Mouse (Mus musculus) neural tube, embryonic 12.5 days (tissue): Measurements from ENCODE around the gene Rab15. TPM values are rescaled to one million over a fixed set of nuclear protein-coding genes. Genes with fewer than 3 reads are reported as not detected.
"Not testable (repeated sequence)": the region's sequence is repeated elsewhere in the genome, so short reads cannot be mapped to it uniquely, and the experiment has no call there.

Experiments
- ATAC-seq: fragments of 200-750 bp; cut with Nextera tagmentation; 2 replicates; pipeline ENCODE4 v1.8.0; 2017; ENCODE audit warnings: low read depth, mild to moderate bottlenecking, moderate TSS enrichment, moderate library complexity; ENCODE audit not compliant: low FRiP score
- H3K27ac ChIP-seq: fragments of 300-500 bp; sonication (generic); 2 replicates; pipeline ENCODE4 v1.5.1; 2016
- H3K27me3 ChIP-seq: fragments of 300-500 bp; sonication (generic); replicated peaks from 2 replicates; pipeline ENCODE4 v1.6.1; 2016; ENCODE audit warnings: mild to moderate bottlenecking
- H3K36me3 ChIP-seq: fragments of 300-500 bp; sonication (generic); 2 replicates; pipeline ENCODE4 v1.6.1; 2016; ENCODE audit warnings: mild to moderate bottlenecking
- H3K4me1 ChIP-seq: fragments of 300-500 bp; sonication (generic); 2 replicates; pipeline ENCODE4 v1.6.1; 2016
- H3K4me2 ChIP-seq: fragments of 300-500 bp; sonication (generic); replicated peaks from 2 replicates; pipeline ENCODE4 v1.6.1; 2016; ENCODE audit warnings: mild to moderate bottlenecking
- H3K4me3 ChIP-seq: fragments of 300-500 bp; sonication (generic); 2 replicates; pipeline ENCODE4 v1.5.1; 2016
- H3K9ac ChIP-seq: fragments of 300-500 bp; sonication (generic); 2 replicates; pipeline ENCODE4 v1.6.1; 2016; ENCODE audit warnings: mild to moderate bottlenecking
- H3K9me3 ChIP-seq: fragments of 300-500 bp; sonication (generic); 2 replicates; pipeline ENCODE4 v1.6.1; 2016; ENCODE audit warnings: mild to moderate bottlenecking
- WGBS: fragments of 180-500 bp; shearing (Covaris S2); methylation state at CpG from one replicate; pipeline ENCODE4 v1.1.7; 2016; 5-methylcytosine and 5-hydroxymethylcytosine counted together
- polyA plus RNA-seq: library from polyadenylated mRNA; unstranded; fragments of >200 nt; fragmentation: Nextera tagmentation; extraction: Ambion mirVana; gene quantifications from 2 replicates; pipeline ENCODE4 v1.2.1, GENCODE M21; 2016

Gene Rab15
- 20.7 and 22.6 TPM in 2 replicates for polyA plus RNA-seq

DNA sequence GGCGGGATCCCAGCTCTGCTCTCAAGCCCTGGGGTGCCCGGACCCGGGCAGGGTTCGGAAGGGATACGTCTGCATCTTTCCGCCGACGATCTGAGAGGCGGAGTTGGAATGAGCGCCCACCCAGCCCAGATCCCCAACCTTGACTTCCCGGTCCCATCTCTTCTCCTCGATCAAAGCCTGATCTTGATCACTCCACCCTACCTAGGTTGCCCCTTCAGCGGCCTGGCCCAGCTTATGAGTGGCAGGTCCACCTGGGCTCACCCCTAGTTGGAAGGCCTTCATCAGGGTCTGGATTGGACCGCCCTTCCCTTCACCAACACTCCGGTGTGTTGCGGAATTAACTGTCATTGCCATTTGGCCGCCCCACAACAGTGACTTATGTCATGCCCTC lies at the start of gene Rab15:
Rab15 (minus strand) TSS at position 258 of the 391 bp plus-strand sequence.
- peak; percentile 51 for ATAC-seq
- Histone ChIP-seq H3K27ac (no peak within 1 kb of the TSS), H3K4me3 (peak within 1 kb of the TSS; percentile 72), H3K4me2 (peak within 1 kb of the TSS; percentile 92), H3K9me3 (no peaks in the 10 kb centered on the region), H3K4me1 (peaks cover 17% of the 10 kb centered on the region), H3K36me3 (no peaks in the 10 kb centered on the region), H3K27me3 (peaks cover 20% of the 10 kb centered on the region), H3K9ac (peak within 1 kb of the TSS; percentile 85)
- under 1% methylated on average over 15 of the region's 17 CpGs for WGBS

DNA sequence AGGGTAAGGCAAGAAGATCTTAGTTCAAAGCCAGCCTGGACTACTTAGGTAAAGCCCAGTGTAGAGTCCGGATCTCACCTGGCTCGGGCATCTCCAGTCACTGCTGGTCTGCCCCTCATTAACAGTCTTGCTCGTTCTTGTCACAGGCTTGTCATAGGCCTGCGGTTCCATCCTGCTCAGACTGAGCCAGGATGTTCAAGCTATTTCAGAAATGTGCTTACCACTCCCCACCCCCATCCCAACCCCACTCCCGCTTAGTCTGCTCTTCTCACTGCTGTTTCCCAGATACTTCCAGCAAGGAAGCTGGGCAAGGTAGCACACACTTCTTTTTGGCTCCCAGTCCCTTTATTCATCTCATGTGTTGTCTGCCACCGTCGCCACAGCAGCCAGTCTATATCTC lies 46.9 kb upstream of the Rab15 start:
- ATAC-seq = no peak
- no peak overlapping the region for H3K4me2 ChIP-seq
- H3K36me3 ChIP-seq = no peaks in the 10 kb centered on the region
- no peak overlapping the region for H3K9ac ChIP-seq
- no peaks in the 10 kb centered on the region for H3K27me3 ChIP-seq
- no peak overlapping the region for H3K27ac ChIP-seq
- no peaks in the 10 kb centered on the region for H3K4me1 ChIP-seq
- WGBS = 93% methylated on average over 7 of the region's 7 CpGs
- no peak overlapping the region for H3K4me3 ChIP-seq
- no peaks in the 10 kb centered on the region for H3K9me3 ChIP-seq

- no peak overlapping the region for H3K4me2 ChIP-seq
- WGBS = 76% methylated on average over 14 of the region's 14 CpGs
- H3K4me1 ChIP-seq = no peaks in the 10 kb centered on the region
- no peaks in the 10 kb centered on the region for H3K9me3 ChIP-seq
- H3K9ac ChIP-seq = no peak overlapping the region
- no peak overlapping the region for H3K27ac ChIP-seq
- peaks cover 1% of the 10 kb centered on the region; the same call in 1 of the 2 replicates for H3K36me3 ChIP-seq
- no peaks in the 10 kb centered on the region for H3K27me3 ChIP-seq
- no peak for ATAC-seq
- no peak overlapping the region for H3K4me3 ChIP-seq
Measured at GRCm38 (mm10) chr12:76868463-76869198, 45.9 kb upstream of the Rab15 start.

DNA sequence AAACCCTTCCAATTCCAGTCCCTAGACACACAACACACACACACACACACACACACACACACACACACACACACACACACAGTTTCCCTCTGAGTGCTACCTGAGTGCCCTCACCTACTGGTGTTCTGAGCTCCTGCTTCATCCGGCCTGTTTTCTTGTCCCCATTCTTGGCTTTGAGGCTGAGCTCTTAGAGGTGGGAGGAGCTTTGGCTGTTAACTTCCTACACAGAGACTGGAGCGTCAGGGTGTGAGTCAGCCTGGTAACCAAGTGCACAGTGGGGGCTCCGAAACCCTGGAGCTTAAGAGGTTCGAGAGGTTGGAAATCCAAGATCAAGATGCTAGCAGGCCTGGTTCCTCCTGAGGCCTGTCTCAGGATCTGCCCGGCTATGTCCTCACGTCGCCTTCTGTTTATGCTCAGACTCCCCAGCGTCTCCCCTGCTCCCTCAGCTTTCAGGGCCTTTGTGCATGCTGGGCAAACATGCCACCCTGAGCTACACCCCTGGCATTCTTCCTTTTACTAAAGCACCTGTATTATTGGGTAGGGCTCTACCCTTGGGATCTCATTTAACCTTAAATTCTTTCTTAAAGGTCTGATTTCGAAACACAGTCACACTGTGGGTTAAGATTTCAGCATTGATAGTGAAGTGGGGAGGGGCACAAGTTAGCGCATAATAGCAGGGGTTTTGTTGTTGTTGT lies 45.0 kb upstream of the Rab15 start:
- ATAC-seq = no peak
- no peak overlapping the region for H3K4me2 ChIP-seq
- H3K4me1 ChIP-seq = no peaks in the 10 kb centered on the region
- peaks cover 10% of the 10 kb centered on the region; the same call in 1 of the 2 replicates for H3K36me3 ChIP-seq
- H3K9me3 ChIP-seq = no peaks in the 10 kb centered on the region
- no peak overlapping the region for H3K27ac ChIP-seq
- no peak overlapping the region for H3K4me3 ChIP-seq
- no peak overlapping the region for H3K9ac ChIP-seq
- 70% methylated on average over 10 of the region's 10 CpGs for WGBS
- no peaks in the 10 kb centered on the region for H3K27me3 ChIP-seq

GRCm38 (mm10) chr12:76865266-76865665 lies 42.6 kb upstream of the Rab15 start:
- no peak overlapping the region for H3K4me3 ChIP-seq
- H3K4me2 ChIP-seq = no peak overlapping the region
- ATAC-seq = no peak
- no peak overlapping the region for H3K27ac ChIP-seq
- no peaks in the 10 kb centered on the region for H3K4me1 ChIP-seq
- no peak overlapping the region for H3K9ac ChIP-seq
- 85% methylated on average over 13 of the region's 13 CpGs for WGBS
- no peaks in the 10 kb centered on the region for H3K27me3 ChIP-seq
- H3K9me3 ChIP-seq = no peaks in the 10 kb centered on the region
- peaks cover 11% of the 10 kb centered on the region; the same call in 1 of the 2 replicates for H3K36me3 ChIP-seq

DNA sequence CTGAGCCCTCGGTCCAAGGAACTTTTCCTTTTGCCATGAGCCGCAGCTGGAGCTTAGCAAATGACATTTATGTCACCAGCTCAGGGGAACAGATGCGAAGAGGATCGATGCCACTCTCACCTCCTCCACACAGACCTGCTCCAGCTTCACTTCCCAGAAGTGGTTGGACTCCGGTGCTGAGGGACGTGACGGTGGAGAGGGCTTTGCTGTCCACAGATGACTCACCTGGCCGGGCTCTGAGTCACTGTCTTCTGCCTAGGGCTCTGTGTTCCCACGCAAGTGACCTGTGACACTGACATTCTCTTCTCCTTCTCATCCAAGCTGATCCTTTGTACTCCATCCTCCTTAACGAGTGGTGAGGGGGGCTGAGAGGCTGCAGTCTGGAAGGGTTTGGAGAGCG lies 40.9 kb upstream of the Rab15 start:
- no peaks in the 10 kb centered on the region for H3K27me3 ChIP-seq
- H3K4me1 ChIP-seq = no peaks in the 10 kb centered on the region
- no peak overlapping the region for H3K9ac ChIP-seq
- H3K4me2 ChIP-seq = no peak overlapping the region
- H3K27ac ChIP-seq = no peak overlapping the region
- WGBS = 80% methylated on average over 11 of the region's 11 CpGs
- peaks cover 11% of the 10 kb centered on the region; the same call in 1 of the 2 replicates for H3K36me3 ChIP-seq
- ATAC-seq = no peak
- no peak overlapping the region for H3K4me3 ChIP-seq
- no peaks in the 10 kb centered on the region for H3K9me3 ChIP-seq

GRCm38 (mm10) chr12:76858788-76859187 lies 36.1 kb upstream of the Rab15 start:
- H3K27me3 ChIP-seq, H3K4me2 ChIP-seq, H3K4me3 ChIP-seq, ATAC-seq, H3K9me3 ChIP-seq, H3K9ac ChIP-seq, H3K27ac ChIP-seq, H3K4me1 ChIP-seq: not testable (repeated sequence)
- H3K36me3 ChIP-seq = peaks cover 11% of the 10 kb centered on the region; the same call in 1 of the 2 replicates
- 57% methylated on average over 6 of the region's 6 CpGs for WGBS

GRCm38 (mm10) chr12:76857087-76857486 lies 34.4 kb upstream of the Rab15 start:
- Histone ChIP-seq H3K4me1 (no peaks in the 10 kb centered on the region; the same call in 1 of the 2 replicates), H3K4me2 (no peak overlapping the region), H3K9me3 (no peaks in the 10 kb centered on the region), H3K27ac (no peak overlapping the region), H3K27me3 (no peaks in the 10 kb centered on the region), H3K4me3 (no peak overlapping the region), H3K36me3 (no peaks in the 10 kb centered on the region), H3K9ac (no peak overlapping the region)
- ATAC-seq = 0 out of 2 replicates have a peak, but pooled peaks have one; percentile 53
- 76% methylated on average over 10 of the region's 10 CpGs for WGBS

GRCm38 (mm10) chr12:76853378-76854142 lies 30.9 kb upstream of the Rab15 start:
- Histone ChIP-seq H3K4me3 (no peak overlapping the region), H3K27ac (no peak overlapping the region), H3K9ac (no peak overlapping the region), H3K27me3 (no peaks in the 10 kb centered on the region), H3K9me3 (no peaks in the 10 kb centered on the region), H3K4me1 (no peaks in the 10 kb centered on the region; the same call in 1 of the 2 replicates), H3K4me2 (no peak overlapping the region), H3K36me3 (no peaks in the 10 kb centered on the region)
- no peak for ATAC-seq
- 79% methylated on average over 1 of the region's 1 CpGs for WGBS

DNA sequence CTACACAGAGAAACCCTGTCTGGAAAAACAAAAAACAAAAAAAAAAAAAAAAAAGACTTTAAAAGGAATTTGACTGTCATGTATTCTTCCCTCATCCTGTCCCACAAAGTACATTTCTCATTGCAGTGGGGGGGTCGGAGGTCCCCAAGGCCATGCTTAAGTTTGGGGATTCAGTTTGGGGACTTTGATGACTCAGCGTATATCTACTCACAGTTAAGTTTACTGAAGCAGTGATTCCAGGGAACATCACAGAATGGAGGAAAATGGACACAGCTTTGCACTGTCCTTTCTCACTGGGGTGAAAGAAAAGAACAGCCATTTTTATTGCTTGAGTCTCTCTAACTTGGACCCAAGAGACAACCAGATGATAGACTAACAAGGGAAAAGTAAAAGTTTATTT lies 29.7 kb upstream of the Rab15 start:
- no peaks in the 10 kb centered on the region for H3K9me3 ChIP-seq
- no peaks in the 10 kb centered on the region for H3K27me3 ChIP-seq
- no peak overlapping the region for H3K9ac ChIP-seq
- 94% methylated on average over 2 of the region's 2 CpGs for WGBS
- no peaks in the 10 kb centered on the region for H3K36me3 ChIP-seq
- H3K27ac ChIP-seq = no peak overlapping the region
- H3K4me3 ChIP-seq = no peak overlapping the region
- H3K4me2 ChIP-seq = no peak overlapping the region
- H3K4me1 ChIP-seq = no peaks in the 10 kb centered on the region; the same call in 1 of the 2 replicates
- no peak for ATAC-seq

DNA sequence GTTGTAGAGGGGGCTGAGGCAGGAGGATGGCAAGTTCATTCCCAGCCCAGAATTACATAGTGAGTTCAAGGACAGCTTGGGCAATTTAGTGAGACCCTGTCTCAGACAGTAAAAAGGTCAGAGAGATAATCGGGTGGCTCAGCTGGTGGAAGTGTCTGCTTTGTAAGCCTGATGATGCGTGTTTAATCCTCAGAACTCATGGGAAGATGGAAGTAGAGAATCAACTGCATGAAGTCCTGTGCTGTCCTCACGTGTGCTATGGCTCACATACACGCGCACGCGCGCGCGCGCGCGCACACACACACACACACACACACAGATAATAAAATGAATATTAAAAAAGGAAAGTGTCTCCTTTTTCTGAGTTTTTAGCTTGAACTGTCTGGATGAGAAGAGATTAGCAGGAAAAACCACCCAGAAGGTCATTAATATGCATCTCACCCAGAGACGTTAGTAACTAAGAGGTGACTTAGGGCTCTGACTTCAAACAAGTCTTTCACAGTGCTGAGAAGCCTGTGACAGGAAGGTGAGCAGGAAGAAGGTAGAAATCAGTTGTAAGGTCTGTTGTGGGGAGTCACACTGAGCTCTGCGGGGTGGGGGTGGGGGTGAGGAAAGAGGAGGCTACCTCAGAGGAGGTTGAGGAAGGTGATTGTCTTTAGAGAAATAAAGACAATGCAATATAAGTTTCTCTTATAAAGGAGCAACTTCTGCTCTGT lies 21.8 kb upstream of the Rab15 start:
- Histone ChIP-seq H3K4me1 (no peaks in the 10 kb centered on the region), H3K27ac (no peak overlapping the region), H3K27me3 (no peaks in the 10 kb centered on the region), H3K9me3 (no peaks in the 10 kb centered on the region), H3K36me3 (no peaks in the 10 kb centered on the region), H3K4me2 (no peak overlapping the region), H3K9ac (no peak overlapping the region), H3K4me3 (no peak overlapping the region)
- WGBS = 90% methylated on average over 15 of the region's 15 CpGs
- ATAC-seq = no peak
